10 mouse cellular contexts compared by ENCODE assay signal in the genomic region with DNA sequence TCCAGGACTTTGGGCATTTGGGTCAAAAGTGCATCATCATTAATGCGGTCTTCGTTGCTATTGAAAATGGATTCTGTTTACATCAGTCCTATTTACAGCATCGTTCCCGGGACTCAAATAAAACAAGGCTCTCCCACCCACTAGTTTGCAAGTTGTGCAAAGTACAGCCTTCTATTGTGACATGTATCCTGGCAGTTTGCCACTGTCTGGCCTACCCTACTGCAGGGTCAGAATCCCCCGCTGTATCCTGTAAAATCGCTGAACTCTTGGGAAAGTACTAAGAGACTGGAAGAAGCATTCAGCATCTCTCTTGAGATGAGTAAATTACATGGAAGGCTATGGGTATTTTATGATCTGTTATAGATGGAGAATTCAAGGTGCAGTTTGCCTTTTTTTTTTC.
DNase-seq lines count a peak whose midpoint lies in the region; TF ChIP-seq lines count a peak whose summit lies in the region.
"Had no signal": no experiment of that assay in that cellular context is flagged by ENCODE, and none has a peak within 500 bp of the region (broad histone marks: within the 10 kb centered on the region; RNA-seq: fewer than 3 reads in every experiment).

No protein-coding gene starts in this region.

- no peaks in the 10 kb centered on the region for H3K27me3 ChIP-seq in heart, adult 2 months (ENCODE audit: control insufficient read depth, insufficient read depth, low read length)
- no peaks in the 10 kb centered on the region for H3K27me3 ChIP-seq in heart, embryonic 10.5 days (ENCODE audit: insufficient read depth, poor library complexity, severe bottlenecking)
- H3K27me3 ChIP-seq in testis, adult 2 months (ENCODE audit: control insufficient read depth, insufficient read depth, low read length) = no peaks in the 10 kb centered on the region
- H3K27me3 ChIP-seq: embryonic facial prominence, embryonic 15.5 days had no signal

- H3K27ac ChIP-seq in heart, adult 2 months = peak overlapping the region; percentile 82
- H3K27ac ChIP-seq in heart, embryonic 10.5 days = no peak overlapping the region
- H3K27ac ChIP-seq in testis, adult 2 months (ENCODE audit: control insufficient read depth, insufficient read depth, low read depth, low read length) = 0 out of 2 replicates have a peak overlapping the region, but pooled peaks have one; percentile 29

- no peak for TF ChIP-seq CTCF in heart, adult 2 months (IDR thresholded peaks at IDR 0.05)
- TF ChIP-seq CTCF in testis, adult 2 months (IDR thresholded peaks at IDR 0.05; ENCODE audit: control insufficient read depth, insufficient read depth, insufficient replicate concordance, low read depth, low read length) = no peak

- TF ChIP-seq EP300 in heart, adult 2 months (IDR thresholded peaks at IDR 0.05; ENCODE audit: insufficient read depth, low read depth, low read length) = no peak

- H3K79me2 ChIP-seq in heart, adult 2 months (replicated peaks; ENCODE audit: control insufficient read depth, insufficient read depth, low read length) = no peaks in the 10 kb centered on the region

- TF ChIP-seq POLR2A in heart, adult 2 months (IDR thresholded peaks at IDR 0.05; ENCODE audit: insufficient read depth, low read depth, low read length) = no peak
- TF ChIP-seq POLR2A in testis, adult 2 months (IDR thresholded peaks at IDR 0.05; ENCODE audit: control insufficient read depth, low read depth, low read length) = no peak

- H3K9ac ChIP-seq in heart, adult 2 months (ENCODE audit: low read depth, low read length) = no peak overlapping the region
- H3K9ac ChIP-seq: embryonic facial prominence, embryonic 15.5 days had no signal

- no peaks in the 10 kb centered on the region for H3K9me3 ChIP-seq in heart, embryonic 10.5 days
- H3K9me3 ChIP-seq: embryonic facial prominence, embryonic 15.5 days had no signal

- intact Hi-C loops in heart, adult 2 months (cut with DNase I) = loop anchor here (5.0 to 10.0 kb wide), 3 partner anchors 87 to 281 kb away; no protein-coding TSS in a partner anchor

- DNase-seq in heart, adult 2 months = peak in 1 of 2 experiments; percentile 30
- no peak for DNase-seq in heart, embryonic 10.5 days (ENCODE audit: low spot score)
- no peak for DNase-seq in testis, postnatal 14 days (ENCODE audit: low spot score)
- peak; percentile 56 to 58 for DNase-seq in kidney, postnatal 25 days
- DNase-seq in testis, postnatal 10 days (ENCODE audit: low spot score) = peak; percentile 45
- no peak for DNase-seq in spleen, postnatal 10 days (ENCODE audit: low spot score in 2 of 2)
- no peak for DNase-seq in yolk sac, embryonic 10.5 days (ENCODE audit: low spot score)
- DNase-seq: gastrocnemius, postnatal 25 days had no signal

- H3K36me3 ChIP-seq in heart, adult 2 months (ENCODE audit: control insufficient read depth, insufficient read depth, low read length) = peaks cover 11% of the 10 kb centered on the region; the same call in 1 of the 2 replicates
- H3K36me3 ChIP-seq in heart, embryonic 10.5 days = no peaks in the 10 kb centered on the region
- no peaks in the 10 kb centered on the region for H3K36me3 ChIP-seq in testis, adult 2 months (ENCODE audit: control insufficient read depth, insufficient read depth, low read length)
- H3K36me3 ChIP-seq: embryonic facial prominence, embryonic 15.5 days had no signal

- H3K4me3 ChIP-seq in heart, adult 2 months = peak overlapping the region; percentile 41; the same call in 1 of the 2 replicates
- H3K4me3 ChIP-seq in heart, embryonic 10.5 days = no peak overlapping the region
- H3K4me3 ChIP-seq in testis, adult 2 months (ENCODE audit: control insufficient read depth, low read depth, low read length) = no peak overlapping the region

- 40% methylated on average over 6 of the region's 6 CpGs for WGBS in heart, adult 2 months
- 82% methylated on average over 6 of the region's 6 CpGs for WGBS in heart, embryonic 10.5 days

- peaks cover 8% of the 10 kb centered on the region for H3K4me1 ChIP-seq in heart, adult 2 months (ENCODE audit: control insufficient read depth, insufficient read depth, low read length)
- peaks cover 11% of the 10 kb centered on the region; the same call in 1 of the 2 replicates for H3K4me1 ChIP-seq in heart, embryonic 10.5 days
- peaks cover 4% of the 10 kb centered on the region for H3K4me1 ChIP-seq in testis, adult 2 months (ENCODE audit: control insufficient read depth, insufficient read depth, low read length)

Comparison
In these comparisons a context has a peak if more than half of its experiments do, and no peak if none do; other contexts are left out.
1. DNase-seq: peak in kidney, postnatal 25 days (2 of 2) and testis, postnatal 10 days (single experiment); none in heart, embryonic 10.5 days (single experiment), testis, postnatal 14 days (single experiment), spleen, postnatal 10 days (0 of 2) and yolk sac, embryonic 10.5 days (single experiment).